Mouse (Mus musculus): ENCODE data around the gene Prokr1.

Gene Prokr1

GRCm38 (mm10) chr6:87567686-87568593 lies 22.6 kb downstream of the Prokr1 start:
- no peak for DNase-seq (ENCODE audit: low read depth)

DNA sequence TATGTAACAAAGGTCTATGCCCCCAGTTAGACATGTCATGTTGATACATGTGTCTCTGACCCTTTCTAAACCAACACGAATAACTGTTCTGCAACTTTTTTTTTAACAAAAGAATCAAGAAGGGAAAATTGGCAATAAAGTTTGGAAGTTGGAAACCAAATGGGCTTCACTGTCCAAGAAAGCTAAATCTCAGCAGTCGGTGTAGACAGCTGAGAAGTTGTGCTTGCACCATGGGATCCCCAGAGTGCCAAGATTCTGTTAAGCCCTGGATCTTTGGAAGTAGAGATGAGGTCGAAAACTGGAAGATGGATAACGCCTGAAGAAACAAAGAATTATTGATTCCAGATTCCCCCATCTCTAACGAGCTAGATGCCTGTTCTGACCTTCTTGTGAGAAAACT lies 25.4 kb downstream of the Prokr1 start:
- no peak for DNase-seq (ENCODE audit: low read depth)

GRCm38 (mm10) chr6:87564356-87564755 lies 26.2 kb downstream of the Prokr1 start:
- DNase-seq (ENCODE audit: low read depth) = no peak

DNA sequence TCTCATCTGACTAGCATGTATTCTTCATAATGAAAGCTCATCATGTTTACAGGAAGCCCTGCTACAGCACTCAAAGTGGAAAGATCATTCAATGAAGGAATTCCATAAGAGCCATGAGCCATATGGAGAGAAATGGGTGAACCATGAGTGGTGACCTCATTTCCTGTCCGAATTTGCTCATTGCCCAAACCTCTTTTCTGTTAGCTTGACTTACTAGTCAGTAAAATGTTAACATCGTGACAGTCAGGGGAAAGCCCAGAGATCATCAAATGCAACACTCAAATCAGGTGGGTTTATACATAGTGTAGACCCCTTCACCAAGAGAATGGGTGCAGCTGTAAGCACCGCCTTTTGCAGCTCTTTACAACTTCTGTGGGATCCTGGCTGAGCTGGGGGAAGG lies 36.8 kb downstream of the Prokr1 start:
- DNase-seq (ENCODE audit: low read depth) = no peak

- DNase-seq (ENCODE audit: low read depth) = peak; percentile 84
Observed at GRCm38 (mm10) chr6:87552054-87552807, 38.3 kb downstream of the Prokr1 start.

GRCm38 (mm10) chr6:87547836-87548235 lies 42.7 kb downstream of the Prokr1 start:
- peak; percentile 83 for DNase-seq (ENCODE audit: low read depth)

GRCm38 (mm10) chr6:87547431-87547830 lies 43.1 kb downstream of the Prokr1 start:
- DNase-seq (ENCODE audit: low read depth) = no peak

GRCm38 (mm10) chr6:87545331-87546217 lies 45.0 kb downstream of the Prokr1 start:
- DNase-seq (ENCODE audit: low read depth) = no peak

DNA sequence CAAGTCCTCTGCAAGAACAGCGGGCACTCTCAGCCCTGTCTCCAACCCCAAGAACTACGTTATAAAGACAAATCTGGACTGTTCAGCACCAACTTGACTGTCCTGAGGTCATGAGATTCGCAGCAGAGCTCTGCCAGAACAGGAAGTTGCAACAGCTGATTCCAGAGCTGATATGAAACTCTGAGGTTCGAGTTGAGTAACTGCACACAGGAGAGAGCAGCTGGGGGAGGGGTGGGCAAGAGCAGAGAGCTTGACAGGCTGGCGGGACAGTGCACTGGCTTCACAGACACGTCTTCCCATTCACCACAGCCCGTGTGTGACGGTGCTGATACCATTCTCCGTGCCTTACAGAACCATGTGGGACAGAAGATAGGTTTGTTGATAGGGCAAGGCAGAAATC lies 48.5 kb downstream of the Prokr1 start:
- peak; percentile 91 for DNase-seq (ENCODE audit: low read depth)

GRCm38 (mm10) chr6:87541171-87541571 lies 49.4 kb downstream of the Prokr1 start:
- DNase-seq (ENCODE audit: low read depth) = peak; percentile 75

DNA sequence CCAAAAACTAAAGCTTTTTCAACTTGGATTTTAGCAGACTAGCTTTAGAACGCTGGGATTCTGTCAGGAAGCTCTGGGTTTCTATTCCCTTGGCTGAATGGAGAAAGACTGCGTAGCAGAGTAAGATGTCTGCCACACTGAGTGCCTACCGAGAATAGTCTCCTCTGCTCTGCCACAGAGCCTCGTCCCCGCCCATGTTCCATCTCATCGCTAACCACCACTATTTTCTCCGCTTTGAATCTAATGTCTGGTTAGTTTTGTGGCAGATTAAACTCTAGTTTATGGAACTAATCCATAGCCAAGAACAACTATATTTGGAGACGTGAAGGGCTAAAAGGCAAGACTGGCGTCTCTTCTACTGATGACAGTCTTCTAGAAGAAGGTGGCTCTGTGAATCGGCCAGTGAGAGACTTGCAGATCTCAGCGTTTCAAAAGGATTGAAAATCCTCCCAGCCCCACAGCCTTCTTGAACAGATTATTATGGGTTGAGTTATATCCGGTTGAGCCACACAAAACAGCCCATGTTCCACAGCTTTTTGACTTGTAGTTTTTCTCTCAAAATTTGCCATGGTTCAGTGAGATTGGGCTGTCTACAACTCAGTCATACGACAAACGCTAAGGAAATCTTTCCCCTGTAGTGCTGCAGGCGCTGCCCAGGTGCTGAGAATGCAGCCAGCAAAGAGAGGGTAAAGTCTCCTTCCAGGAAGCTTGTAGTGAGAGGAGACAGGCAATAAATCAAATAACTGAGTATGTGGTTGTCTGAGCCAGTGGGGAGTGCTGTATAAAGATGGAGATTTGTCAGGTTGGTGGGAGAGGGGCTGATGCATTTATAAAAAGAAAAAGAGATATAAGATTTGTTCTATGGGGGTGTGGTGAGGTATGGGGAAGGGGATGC lies 51.9 kb downstream of the Prokr1 start:
- DNase-seq (ENCODE audit: low read depth) = peak; percentile 52

GRCm38 (mm10) chr6:87537678-87538077 lies 52.9 kb downstream of the Prokr1 start:
- DNase-seq (ENCODE audit: low read depth) = no peak

GRCm38 (mm10) chr6:87536270-87536669 lies 54.3 kb downstream of the Prokr1 start:
- DNase-seq (ENCODE audit: low read depth) = peak; percentile 51

- peak; percentile 49 for DNase-seq (ENCODE audit: low read depth)
Observed at GRCm38 (mm10) chr6:87535651-87536050, 54.9 kb downstream of the Prokr1 start.

- peak; percentile 78 for DNase-seq (ENCODE audit: low read depth)
Observed at GRCm38 (mm10) chr6:87534855-87535575, 55.5 kb downstream of the Prokr1 start.

DNA sequence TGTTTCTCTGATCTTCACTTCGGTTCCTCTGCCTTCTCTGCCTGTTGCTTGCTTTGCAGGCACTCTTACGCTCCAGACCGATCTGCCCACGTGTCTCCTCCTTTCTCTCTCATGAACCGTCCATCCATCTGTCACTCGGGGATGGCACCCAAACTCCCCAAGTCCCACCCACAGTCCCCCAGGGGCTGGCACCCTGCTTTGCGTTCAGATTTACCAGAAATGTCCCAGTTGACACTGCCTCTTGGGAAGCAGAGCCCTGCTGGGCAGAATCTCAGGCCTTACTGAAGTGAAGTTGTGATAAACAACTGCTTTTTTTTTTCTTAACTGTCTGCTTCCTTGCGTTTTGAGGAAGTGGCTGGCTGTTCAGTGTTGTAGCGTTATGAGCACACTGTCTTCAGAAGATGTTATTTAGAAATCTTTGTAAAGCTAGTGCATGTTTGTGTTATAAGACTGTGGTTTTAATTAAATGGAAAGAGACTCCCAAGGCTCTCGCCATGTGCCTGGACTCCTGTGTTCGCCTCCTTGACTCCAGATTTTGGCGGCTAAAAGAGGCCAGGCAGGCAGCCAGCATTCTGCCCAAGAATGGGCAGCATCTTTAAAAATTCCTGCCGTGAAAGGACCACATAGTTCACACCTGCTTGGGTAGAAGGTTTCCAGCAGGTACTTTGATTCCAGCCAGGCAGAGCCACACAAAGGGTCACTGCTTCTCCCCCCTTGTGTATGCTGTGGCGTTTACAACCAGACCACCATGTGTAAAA lies 57.4 kb downstream of the Prokr1 start, which contains the start of gene Arhgap25:
Gene Arhgap25 (minus strand): TSS at position 307 of the 758 bp plus-strand sequence.
- peak; percentile 77 for DNase-seq (ENCODE audit: low read depth)

GRCm38 (mm10) chr6:87531456-87532015 lies 59.0 kb downstream of the Prokr1 start:
- peak; percentile 68 for DNase-seq (ENCODE audit: low read depth)

GRCm38 (mm10) chr6:87530386-87530785 lies 60.2 kb downstream of the Prokr1 start:
- no peak for DNase-seq (ENCODE audit: low read depth)

Measured in naive thymus-derived CD4-positive, alpha-beta T cell, adult 2 months (primary cell).